Mouse (Mus musculus): ENCODE data around the gene Phldb2.

- TF ChIP-seq POLR2A (IDR thresholded peaks at IDR 0.05; ENCODE audit: control insufficient read depth, extremely low read depth, insufficient read depth, low read length, poor library complexity) (no peak), CTCF (IDR thresholded peaks at IDR 0.05; ENCODE audit: borderline replicate concordance, control insufficient read depth, extremely low read depth, insufficient read depth, low read length, poor library complexity) (no peak)
Measured at GRCm38 (mm10) chr16:45718296-45718695, 235.1 kb downstream of the Phldb2 start.

Data from thymus, adult 2 months (tissue).